Mouse (Mus musculus): ENCODE measurements at regions not wholly inside any gene's neighbourhood (a gene's known extent, or its start where the extent isn't known, plus 50 kb on each side); places are given as distances from the start of the nearest gene placed in this dataset.
"Not testable (repeated sequence)": the region's sequence is repeated elsewhere in the genome, so short reads cannot be mapped to it uniquely, and the experiment has no call there.

GRCm38 (mm10) chr5:117040878-117041277 is 75.0 kb downstream of the Suds3 start:
- DNase-seq, result no peak

DNA sequence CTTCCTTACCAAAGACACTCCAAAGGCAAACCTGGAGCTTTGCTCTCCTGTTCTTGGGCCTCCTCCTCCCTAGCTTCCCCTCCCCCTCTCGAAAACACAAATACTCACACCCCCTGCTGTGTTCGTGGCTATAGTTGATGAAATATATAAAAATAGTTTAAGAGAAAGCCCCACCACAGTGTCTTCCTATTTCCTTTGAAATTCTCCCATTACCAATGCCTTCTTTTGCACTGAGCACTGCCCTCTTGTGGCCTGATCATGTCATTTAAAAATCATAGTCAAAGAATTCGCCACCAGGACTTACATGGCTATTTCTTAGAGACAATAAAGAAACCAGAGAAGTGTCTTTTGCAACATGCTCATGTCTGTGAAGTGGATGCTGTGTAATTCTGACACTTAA is 78.7 kb downstream of the Suds3 start:
- peak; percentile 26 for DNase-seq

GRCm38 (mm10) chr5:117032130-117032529 is 83.8 kb downstream of the Suds3 start:
- peak; percentile 31 for DNase-seq

- DNase-seq, result no peak
Observed at GRCm38 (mm10) chr5:117025689-117026383, 90.1 kb downstream of the Suds3 start.

GRCm38 (mm10) chr5:117018419-117019150 is 97.3 kb downstream of the Suds3 start:
- DNase-seq, result no peak

DNA sequence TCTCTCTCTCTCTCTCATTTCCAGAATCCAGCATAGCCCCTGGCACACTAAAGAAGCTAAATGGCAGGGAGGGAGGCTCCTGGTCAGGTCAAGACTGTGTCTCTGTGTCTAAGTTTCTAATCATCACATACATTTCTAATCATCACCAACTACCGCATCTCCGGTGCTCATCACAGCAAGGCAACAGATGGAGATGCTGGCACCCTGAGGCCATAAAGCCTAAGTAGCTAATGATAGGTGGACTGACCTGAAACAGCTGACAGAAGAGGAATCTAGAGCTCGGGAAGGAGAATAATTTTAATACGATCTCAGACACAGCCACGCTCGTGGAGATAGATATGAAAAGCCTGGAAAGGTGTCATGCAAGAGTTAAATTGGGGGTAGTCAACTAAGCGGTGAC is 104.8 kb downstream of the Suds3 start:
- DNase-seq, result no peak

- peak; percentile 42 for DNase-seq
Observed at GRCm38 (mm10) chr5:117000770-117001201, 115.1 kb downstream of the Suds3 start.

DNA sequence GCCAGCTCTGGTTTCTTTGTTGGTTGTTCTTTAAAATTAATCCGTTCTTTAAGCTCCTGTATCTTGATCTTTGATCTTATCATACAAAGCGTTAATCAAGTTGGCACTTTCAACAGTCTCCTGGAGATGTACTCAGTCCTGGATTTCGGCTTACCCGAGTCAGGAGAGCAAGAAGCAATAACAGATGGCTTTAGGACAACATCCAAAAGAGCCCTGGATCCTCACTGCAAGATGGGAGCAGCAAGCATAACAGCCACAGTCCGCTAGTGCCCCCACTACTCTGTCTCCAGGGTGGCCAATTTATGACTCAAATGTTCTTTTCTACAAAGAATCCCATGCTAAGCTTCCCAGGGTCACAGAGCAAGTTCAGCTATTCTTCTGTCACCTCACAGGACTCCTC is 121.4 kb downstream of the Suds3 start:
- DNase-seq, result no peak

GRCm38 (mm10) chr5:116993674-116994073 is 122.2 kb downstream of the Suds3 start:
- no peak for DNase-seq

- DNase-seq, result no peak
Observed at GRCm38 (mm10) chr5:116991461-116991860, 124.5 kb downstream of the Suds3 start.

GRCm38 (mm10) chr5:116971474-116971873 is 144.4 kb downstream of the Suds3 start:
- DNase-seq, result not testable (repeated sequence)

GRCm38 (mm10) chr5:116964171-116964570 is 151.7 kb downstream of the Suds3 start:
- DNase-seq, result no peak

DNA sequence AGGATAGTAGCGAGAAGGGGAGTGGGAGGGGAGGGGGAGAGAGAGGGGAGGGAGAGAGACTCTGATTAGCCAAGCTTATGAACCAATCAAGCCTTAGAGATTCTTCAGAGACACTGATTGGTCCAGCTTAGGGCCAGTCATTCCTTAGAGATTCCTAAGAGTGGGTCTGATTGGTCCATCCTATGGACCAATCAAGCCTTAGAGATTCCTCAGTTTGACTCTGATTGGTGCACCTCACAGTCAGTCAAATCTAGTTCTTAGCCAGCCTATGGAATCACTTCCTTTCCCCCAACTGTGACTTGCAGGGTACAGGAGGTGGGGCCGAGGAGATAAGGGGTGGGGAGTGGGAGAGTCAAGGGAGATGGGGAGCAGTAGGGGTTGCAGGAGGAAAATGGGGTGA is 152.8 kb downstream of the Suds3 start:
- DNase-seq, result no peak

DNA sequence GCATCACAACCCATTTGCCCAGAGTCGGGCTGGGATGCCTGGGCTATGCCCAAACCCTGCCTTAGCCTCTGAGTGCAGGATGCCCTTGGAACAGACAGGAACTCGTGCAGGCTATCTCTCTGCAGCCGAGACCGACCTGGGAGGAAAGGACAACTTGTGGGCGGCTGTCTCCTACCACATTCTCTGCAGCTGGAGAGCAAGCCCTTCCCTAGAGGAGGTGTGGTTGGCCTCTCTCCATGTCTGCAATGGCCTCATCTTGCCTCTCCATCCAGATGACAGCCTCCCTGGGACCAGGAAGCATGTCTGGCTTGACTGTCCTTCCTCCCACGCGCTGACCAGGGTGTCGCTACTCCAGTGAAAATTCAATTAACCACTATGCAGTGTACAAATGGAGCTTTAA is 155.9 kb downstream of the Suds3 start:
- no peak for DNase-seq

DNA sequence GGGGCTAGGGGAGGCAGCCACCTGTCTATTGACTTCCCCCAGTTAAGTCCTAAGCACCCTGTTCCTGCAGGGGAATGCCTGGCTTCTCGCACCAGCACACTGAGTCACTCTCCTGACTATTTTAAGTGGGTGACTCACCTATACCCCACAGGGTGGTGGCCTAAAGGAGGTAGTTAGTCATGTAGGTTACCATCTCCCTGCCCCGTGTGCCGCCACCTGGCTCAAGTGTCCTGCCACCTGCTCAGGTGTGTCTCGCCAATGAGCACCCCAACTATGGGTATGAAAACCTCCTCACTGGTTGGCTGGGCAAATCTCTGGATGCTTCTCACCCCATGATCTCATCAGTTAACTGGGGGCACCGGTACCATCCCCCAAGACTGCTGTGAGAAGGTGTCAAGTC is 157.8 kb downstream of the Suds3 start:
- DNase-seq, result no peak

- DNase-seq, result no peak
Observed at GRCm38 (mm10) chr5:116956572-116956971, 159.3 kb downstream of the Suds3 start.

GRCm38 (mm10) chr5:116950280-116950881 is 165.5 kb downstream of the Suds3 start:
- DNase-seq, result no peak

DNA sequence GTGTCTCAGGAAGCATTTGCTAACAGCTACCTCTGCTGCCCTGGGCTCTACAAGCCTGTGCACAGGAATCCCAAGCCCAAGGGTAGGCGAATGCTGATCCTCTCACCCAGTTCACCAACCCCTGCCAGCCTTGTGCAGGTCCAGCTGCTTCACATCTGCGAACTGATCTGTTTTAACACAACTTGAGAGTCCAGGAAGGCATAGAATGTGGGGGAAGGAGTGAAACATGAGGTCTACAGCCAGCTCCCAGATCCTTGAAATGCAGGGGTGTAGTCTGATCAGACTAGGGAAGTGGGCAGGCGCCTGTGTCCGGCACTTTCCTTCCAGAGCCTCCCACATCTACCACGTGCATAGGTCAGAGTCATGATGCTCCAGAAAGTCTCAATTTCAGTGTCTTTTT is 181.3 kb downstream of the Suds3 start:
- DNase-seq, result no peak

- no peak for DNase-seq
Observed at GRCm38 (mm10) chr5:116934151-116934550, 181.8 kb downstream of the Suds3 start.

DNA sequence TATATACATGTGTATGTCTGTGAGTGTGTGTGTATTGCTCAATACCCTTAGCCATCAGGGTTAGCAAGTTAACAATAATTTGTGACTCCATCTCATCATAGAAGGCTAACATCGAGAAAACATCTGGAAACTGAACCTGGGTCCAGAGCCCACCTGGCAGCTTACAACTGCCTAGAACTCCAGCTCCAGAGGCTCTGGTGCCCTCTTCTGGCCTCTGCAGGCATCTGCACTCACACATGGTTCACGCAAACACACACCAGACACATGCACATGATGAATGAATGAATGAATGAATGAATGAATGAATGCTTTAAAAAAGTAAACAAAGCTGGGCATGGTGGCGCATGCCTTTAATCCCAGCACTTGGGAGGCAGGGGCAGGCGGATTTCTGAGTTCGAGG is 182.8 kb downstream of the Suds3 start:
- DNase-seq, result no peak

DNA sequence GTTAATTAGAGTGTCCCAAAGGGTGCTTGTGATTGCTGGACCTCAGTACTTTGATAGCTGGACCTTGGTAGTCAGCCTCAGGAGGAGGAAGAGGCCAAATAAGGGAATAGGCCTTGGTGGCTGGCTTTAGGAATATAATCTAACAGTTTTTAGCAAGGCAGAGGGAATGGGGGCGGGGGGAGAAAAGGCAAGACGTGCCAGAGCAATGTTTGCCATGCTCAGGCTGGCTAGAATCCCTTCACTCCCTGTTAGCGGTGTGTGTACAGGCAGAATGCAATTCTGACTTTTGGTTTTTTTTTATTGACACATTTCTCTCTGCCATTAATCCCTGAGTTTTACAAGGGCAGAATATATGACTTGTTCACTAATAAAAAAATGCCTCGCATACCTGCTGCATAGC is 192.2 kb downstream of the Suds3 start:
- no peak for DNase-seq

- no peak for DNase-seq
Observed at GRCm38 (mm10) chr5:116922059-116922671, 193.7 kb downstream of the Suds3 start.

DNA sequence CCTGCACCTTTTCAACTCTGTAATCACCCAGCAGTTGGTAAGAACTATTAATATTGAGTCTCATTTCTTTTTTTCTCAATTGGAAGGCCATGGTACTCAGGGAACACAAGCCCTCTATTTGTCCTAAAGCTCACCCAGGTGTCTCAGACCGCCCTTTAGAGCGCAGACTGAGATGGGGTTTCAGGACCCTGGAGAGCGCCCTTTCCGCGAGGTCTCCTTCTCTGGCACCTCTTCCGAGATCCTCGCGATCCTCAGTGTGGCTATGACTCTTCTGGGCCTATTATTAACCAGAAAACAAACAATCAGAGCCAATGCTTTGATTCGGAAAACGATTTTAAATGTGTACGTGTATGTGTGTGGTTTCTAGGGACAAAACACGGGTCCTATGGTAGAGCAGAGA is 201.0 kb downstream of the Suds3 start:
- DNase-seq, result no peak

- no peak for DNase-seq
Observed at GRCm38 (mm10) chr5:116900846-116901245, 215.1 kb downstream of the Suds3 start.
